Mouse (Mus musculus) erythroblast, embryonic 14.5 days (primary cell): Measurements from ENCODE around the gene Ncs1. TPM values are rescaled to one million over a fixed set of nuclear protein-coding genes. Genes with fewer than 3 reads are reported as not detected.

ENCODE experiments used
- H3K27me3 ChIP-seq: 2 replicates; pipeline ENCODE4 v1.6.1; 2012; ENCODE audit warnings: inconsistent platforms; ENCODE audit not compliant: control insufficient read depth
- H3K36me3 ChIP-seq: 2 replicates; pipeline ENCODE4 v1.6.1; 2012; ENCODE audit warnings: mild to moderate bottlenecking, inconsistent platforms; ENCODE audit not compliant: control insufficient read depth
- H3K4me1 ChIP-seq: 2 replicates; pipeline ENCODE4 v1.6.1; 2012; ENCODE audit warnings: inconsistent platforms; ENCODE audit not compliant: control insufficient read depth
- H3K4me3 ChIP-seq: replicated peaks from 2 replicates; pipeline ENCODE3; 2012; ENCODE audit warnings: moderate library complexity, mild to moderate bottlenecking, inconsistent platforms
- H3K9me3 ChIP-seq: 2 replicates; pipeline ENCODE4 v1.6.1; 2012; ENCODE audit warnings: low read length, inconsistent platforms, mixed read lengths; ENCODE audit not compliant: control insufficient read depth
- GATA1 ChIP-seq: IDR thresholded peaks from 2 replicates; pipeline ENCODE4 v1.6.1; 2012; ENCODE audit warnings: low read length, inconsistent platforms, mixed read lengths
- TAL1 ChIP-seq: IDR thresholded peaks from 3 replicates; pipeline ENCODE4 v1.6.1; 2012; ENCODE audit warnings: low read length, inconsistent platforms, mixed read lengths
- polyA plus RNA-seq: library from polyadenylated mRNA; stranded (reverse); fragments of >175 nt; gene quantifications from 2 replicates; pipeline ENCODE4 v1.2.3, GENCODE M21; 2012

Ncs1 gene
- polyA plus RNA-seq, 1 experiment = not detected

GRCm38 (mm10) chr2:31268631-31269030 is 23.0 kb downstream of the Ncs1 start:
- Histone ChIP-seq H3K4me3 (no peak overlapping the region), H3K4me1 (no peaks in the 10 kb centered on the region), H3K36me3 (no peaks in the 10 kb centered on the region), H3K27me3 (no peaks in the 10 kb centered on the region), H3K9me3 (no peaks in the 10 kb centered on the region)
- TF ChIP-seq TAL1 (no peak), GATA1 (no peak)

GRCm38 (mm10) chr2:31269188-31269587 is 23.6 kb downstream of the Ncs1 start:
- Histone ChIP-seq H3K9me3 (no peaks in the 10 kb centered on the region), H3K27me3 (no peaks in the 10 kb centered on the region), H3K4me1 (no peaks in the 10 kb centered on the region), H3K36me3 (no peaks in the 10 kb centered on the region), H3K4me3 (no peak overlapping the region)
- TF ChIP-seq GATA1 (no peak), TAL1 (no peak)

GRCm38 (mm10) chr2:31269847-31270246 is 24.2 kb downstream of the Ncs1 start:
- no peaks in the 10 kb centered on the region for H3K27me3 ChIP-seq
- no peak overlapping the region for H3K4me3 ChIP-seq
- H3K4me1 ChIP-seq = no peaks in the 10 kb centered on the region
- no peaks in the 10 kb centered on the region for H3K9me3 ChIP-seq
- H3K36me3 ChIP-seq = no peaks in the 10 kb centered on the region
- TF ChIP-seq TAL1 (no peak), GATA1 (no peak)

GRCm38 (mm10) chr2:31270470-31270869 is 24.8 kb downstream of the Ncs1 start:
- H3K9me3 ChIP-seq = no peaks in the 10 kb centered on the region
- no peaks in the 10 kb centered on the region for H3K36me3 ChIP-seq
- no peaks in the 10 kb centered on the region for H3K4me1 ChIP-seq
- no peaks in the 10 kb centered on the region for H3K27me3 ChIP-seq
- no peak overlapping the region for H3K4me3 ChIP-seq
- TF ChIP-seq TAL1 (no peak), GATA1 (no peak)

GRCm38 (mm10) chr2:31271071-31271470 is 25.4 kb downstream of the Ncs1 start:
- Histone ChIP-seq H3K27me3 (no peaks in the 10 kb centered on the region), H3K36me3 (no peaks in the 10 kb centered on the region), H3K9me3 (no peaks in the 10 kb centered on the region), H3K4me1 (no peaks in the 10 kb centered on the region), H3K4me3 (no peak overlapping the region)
- TF ChIP-seq GATA1 (no peak), TAL1 (no peak)

- TF ChIP-seq GATA1 (no peak), TAL1 (no peak)
- Histone ChIP-seq H3K27me3 (no peaks in the 10 kb centered on the region), H3K4me1 (no peaks in the 10 kb centered on the region), H3K4me3 (no peak overlapping the region), H3K36me3 (no peaks in the 10 kb centered on the region), H3K9me3 (no peaks in the 10 kb centered on the region)
These were observed 29.4 kb downstream of the Ncs1 start for GRCm38 (mm10) chr2:31274993-31275392.

GRCm38 (mm10) chr2:31277810-31278209 is 32.2 kb downstream of the Ncs1 start:
- no peak overlapping the region for H3K4me3 ChIP-seq
- TF ChIP-seq TAL1 (no peak), GATA1 (no peak)
- H3K27me3 ChIP-seq = no peaks in the 10 kb centered on the region
- no peaks in the 10 kb centered on the region for H3K4me1 ChIP-seq
- H3K9me3 ChIP-seq = no peaks in the 10 kb centered on the region
- H3K36me3 ChIP-seq = no peaks in the 10 kb centered on the region

GRCm38 (mm10) chr2:31278483-31278882 is 32.9 kb downstream of the Ncs1 start:
- Histone ChIP-seq H3K4me1 (no peaks in the 10 kb centered on the region), H3K4me3 (no peak overlapping the region), H3K9me3 (no peaks in the 10 kb centered on the region), H3K36me3 (no peaks in the 10 kb centered on the region), H3K27me3 (no peaks in the 10 kb centered on the region)
- TF ChIP-seq GATA1 (no peak), TAL1 (no peak)

- no peak for TF ChIP-seq GATA1
- no peak for TF ChIP-seq TAL1
- Histone ChIP-seq H3K36me3 (no peaks in the 10 kb centered on the region), H3K27me3 (no peaks in the 10 kb centered on the region), H3K4me1 (no peaks in the 10 kb centered on the region), H3K4me3 (no peak overlapping the region), H3K9me3 (no peaks in the 10 kb centered on the region)
These were observed 35.5 kb downstream of the Ncs1 start for GRCm38 (mm10) chr2:31281138-31281537.

GRCm38 (mm10) chr2:31282266-31282665 is 36.6 kb downstream of the Ncs1 start:
- Histone ChIP-seq H3K9me3 (no peaks in the 10 kb centered on the region), H3K27me3 (no peaks in the 10 kb centered on the region), H3K4me1 (no peaks in the 10 kb centered on the region), H3K36me3 (no peaks in the 10 kb centered on the region), H3K4me3 (no peak overlapping the region)
- TF ChIP-seq GATA1 (no peak), TAL1 (no peak)

GRCm38 (mm10) chr2:31282880-31283279 is 37.3 kb downstream of the Ncs1 start:
- H3K9me3 ChIP-seq = no peaks in the 10 kb centered on the region
- no peaks in the 10 kb centered on the region for H3K27me3 ChIP-seq
- TF ChIP-seq TAL1 (no peak), GATA1 (no peak)
- H3K4me1 ChIP-seq = no peaks in the 10 kb centered on the region
- no peak overlapping the region for H3K4me3 ChIP-seq
- H3K36me3 ChIP-seq = no peaks in the 10 kb centered on the region
